In genomic region chr12:91269634-91270033, GRCm38 (mm10) we compare ENCODE assay signal across 28 mouse cellular contexts.
DNase-seq lines count a peak whose midpoint lies in the region; TF ChIP-seq lines count a peak whose summit lies in the region.
"Had no signal": no experiment of that assay in that cellular context is flagged by ENCODE, and none has a peak within 500 bp of the region (broad histone marks: within the 10 kb centered on the region; RNA-seq: fewer than 3 reads in every experiment).

No protein-coding gene starts in this region.

- H3K79me2 ChIP-seq in CH12.LX (replicated peaks; ENCODE audit: control insufficient read depth, extremely low read depth, insufficient read depth, poor library complexity, severe bottlenecking), result no peaks in the 10 kb centered on the region

- no peak for TF ChIP-seq EP300 in CH12.LX (IDR thresholded peaks at IDR 0.05; ENCODE audit: low read length)

- no peak for TF ChIP-seq POLR2A in CH12.LX (IDR thresholded peaks at IDR 0.05; ENCODE audit: low read depth, low read length)

- intact Hi-C loops in left cerebral cortex, postnatal 36 days (cut with DNase I), result no loop called here

- H3K9ac ChIP-seq in CH12.LX (ENCODE audit: insufficient read depth, low read depth), result no peak overlapping the region
- H3K9ac ChIP-seq: embryonic facial prominence, embryonic 13.5 days; forebrain, embryonic 12.5 days; forebrain, embryonic 15.5 days; heart, embryonic 12.5 days; heart, embryonic 15.5 days; hindbrain, embryonic 13.5 days had no signal

- H3K4me3 ChIP-seq in CH12.LX (replicated peaks in 1 of 3; ENCODE audit: low read depth in 2 of 3, low read length in 2 of 3, poor library complexity in 1 of 3), result no peak overlapping the region
- H3K4me3 ChIP-seq: embryonic facial prominence, embryonic 10.5 days; embryonic facial prominence, embryonic 13.5 days; erythroblast, embryonic 14.5 days; forebrain, embryonic 12.5 days; forebrain, embryonic 15.5 days; heart, embryonic 12.5 days; heart, embryonic 15.5 days; hindbrain, embryonic 10.5 days; hindbrain, embryonic 13.5 days had no signal

- TF ChIP-seq CTCF in CH12.LX (conservative IDR thresholded peaks at IDR 0.05 in 1 of 2, IDR thresholded peaks at IDR 0.05 in 1 of 2; ENCODE audit: low read depth in 2 of 2, low read length in 2 of 2), result peak in 1 of 2 experiments; percentile 15; a peak in 1 of 4 replicates

- H3K4me1 ChIP-seq in CH12.LX (ENCODE audit: control insufficient read depth in 1 of 2, insufficient read depth in 2 of 2), result peaks cover 0 to 13% of the 10 kb centered on the region in 2 experiments; a peak in 2 of 4 replicates
- H3K4me1 ChIP-seq: embryonic facial prominence, embryonic 10.5 days; embryonic facial prominence, embryonic 13.5 days; hindbrain, embryonic 10.5 days had no signal

- no peak overlapping the region for H3K27ac ChIP-seq in CH12.LX (ENCODE audit: insufficient read depth, low read depth)
- H3K27ac ChIP-seq: embryonic facial prominence, embryonic 10.5 days; embryonic facial prominence, embryonic 13.5 days; forebrain, embryonic 12.5 days; forebrain, embryonic 15.5 days; heart, embryonic 15.5 days; hindbrain, embryonic 10.5 days; hindbrain, embryonic 13.5 days had no signal

- TF ChIP-seq RAD21 in CH12.LX (IDR thresholded peaks at IDR 0.05; ENCODE audit: low read depth, low read length), result peak; percentile 3; the same call in 1 of the 2 replicates

- in situ Hi-C loops in CH12.LX (cut with MboI; ENCODE audit: low pct_ligation_motif_present, low pct_unique_long_range_greater_than_20kb, low sequenced_read_pairs), result no loop called here

- H3K27me3 ChIP-seq in CH12.LX (replicated peaks), result no peaks in the 10 kb centered on the region
- H3K27me3 ChIP-seq: embryonic facial prominence, embryonic 13.5 days; forebrain, embryonic 12.5 days; forebrain, embryonic 15.5 days; heart, embryonic 12.5 days; heart, embryonic 15.5 days; hindbrain, embryonic 13.5 days; Patski had no signal

- H3K4me2 ChIP-seq in CH12.LX (ENCODE audit: insufficient read depth, low read depth, poor library complexity, severe bottlenecking), result no peak overlapping the region
- H3K4me2 ChIP-seq: embryonic facial prominence, embryonic 13.5 days; forebrain, embryonic 12.5 days; forebrain, embryonic 15.5 days; heart, embryonic 12.5 days; heart, embryonic 15.5 days; hindbrain, embryonic 13.5 days had no signal

- no peaks in the 10 kb centered on the region for H3K9me3 ChIP-seq in CH12.LX (replicated peaks; ENCODE audit: low read length)
- H3K9me3 ChIP-seq: embryonic facial prominence, embryonic 10.5 days; embryonic facial prominence, embryonic 13.5 days; forebrain, embryonic 12.5 days; forebrain, embryonic 15.5 days; heart, embryonic 12.5 days; heart, embryonic 15.5 days; hindbrain, embryonic 10.5 days; hindbrain, embryonic 13.5 days had no signal

- DNase-seq in CD4-positive helper T cell, adult 2 months (ENCODE audit: low read depth, low spot score), result peak; percentile 12
- DNase-seq in CH12.LX (ENCODE audit: extremely low read depth), result no peak
- DNase-seq in induced T-regulatory cell, adult 2 months (ENCODE audit: low read depth), result peak; percentile 22
- DNase-seq in naive thymus-derived CD4-positive, alpha-beta T cell, adult 2 months (ENCODE audit: low read depth), result peak; percentile 9
- no peak for DNase-seq in Muller cell, postnatal 12 days (ENCODE audit: inconsistent ontology term)
- DNase-seq in cerebellum, adult 11-12 months, result no peak
- no peak for DNase-seq in cerebellum, adult 18-20 months
- DNase-seq in left cerebral cortex, postnatal 36 days (ENCODE audit: low spot score in 2 of 2), result no peak
- DNase-seq: adrenal gland, postnatal 36 days; B cell, adult 2 months; cerebellum, adult 8-10 months; cerebellum, postnatal 10 days; cerebellum, postnatal 36 days; embryo, embryonic 11 days; gastrocnemius, postnatal 25 days; heart, adult 18-20 months; heart, postnatal 10 days; heart, postnatal 36 days had no signal

- H3K36me3 ChIP-seq in CH12.LX (replicated peaks in 1 of 2; ENCODE audit: control insufficient read depth in 1 of 2, insufficient read depth in 1 of 2, low read length in 1 of 2), result peaks cover 8 to 22% of the 10 kb centered on the region in 2 experiments
- H3K36me3 ChIP-seq: embryonic facial prominence, embryonic 13.5 days; forebrain, embryonic 12.5 days; forebrain, embryonic 15.5 days; heart, embryonic 12.5 days; heart, embryonic 15.5 days; hindbrain, embryonic 13.5 days had no signal

- dilution Hi-C loops in CH12.LX (cut with MboI; ENCODE audit: extremely low pct_ligation_motif_present, extremely low pct_unique_long_range_greater_than_20kb, low sequenced_read_pairs), result no loop called here

TF ChIP-seq in CH12.LX, 34 proteins besides CTCF, POLR2A, EP300 and RAD21:
- TF ChIP-seq PAX5 (IDR thresholded peaks at IDR 0.05; ENCODE audit: low read length) (no peak), ZC3H11A (IDR thresholded peaks at IDR 0.05; ENCODE audit: low read depth, low read length) (no peak), TCF12 (IDR thresholded peaks at IDR 0.05; ENCODE audit: low read depth, low read length) (no peak), MEF2A (IDR thresholded peaks at IDR 0.05; ENCODE audit: borderline replicate concordance, low read depth, low read length) (no peak), ZKSCAN1 (IDR thresholded peaks at IDR 0.05; ENCODE audit: borderline replicate concordance, low read depth, low read length) (no peak), IRF4 (IDR thresholded peaks at IDR 0.05; ENCODE audit: low read depth, low read length) (no peak), SIN3A (IDR thresholded peaks at IDR 0.05; ENCODE audit: low read length) (no peak), ELF1 (IDR thresholded peaks at IDR 0.05; ENCODE audit: low read depth, low read length) (no peak)

Comparison
In these comparisons a context has a peak if more than half of its experiments do, and no peak if none do; other contexts are left out.
1. DNase-seq: peak in CD4-positive helper T cell, adult 2 months (single experiment), induced T-regulatory cell, adult 2 months (single experiment) and naive thymus-derived CD4-positive, alpha-beta T cell, adult 2 months (single experiment); none in CH12.LX (single experiment), Muller cell, postnatal 12 days (single experiment), cerebellum, adult 11-12 months (single experiment), cerebellum, adult 18-20 months (0 of 2) and left cerebral cortex, postnatal 36 days (0 of 2).